Mouse (Mus musculus) myocyte (in vitro differentiated cells): ENCODE measurements around the gene Pdcd4.

Experiments used
- E2F4 ChIP-seq: IDR thresholded peaks from one replicate; pipeline ENCODE4 v1.6.1; 2011; ENCODE audit warnings: mild to moderate bottlenecking, control low read depth, moderate library complexity; ENCODE audit not compliant: insufficient read depth
- MAX ChIP-seq: IDR thresholded peaks from one replicate; pipeline ENCODE4 v1.6.1; 2011; ENCODE audit warnings: low read depth, mild to moderate bottlenecking, control low read depth
- MYOD1 ChIP-seq, 3 experiments: IDR thresholded peaks; one replicate each; pipeline ENCODE4 v1.6.1; 2011; ENCODE audit warnings: control low read depth in 2 of 3, low read depth in 2 of 3, mild to moderate bottlenecking in 2 of 3, moderate library complexity in 1 of 3; ENCODE audit not compliant: insufficient read length in 2 of 3, control insufficient read depth in 1 of 3
- POLR2A ChIP-seq: IDR thresholded peaks from one replicate; pipeline ENCODE4 v1.6.1; 2011; ENCODE audit warnings: low read depth, mild to moderate bottlenecking, control low read depth, moderate library complexity; ENCODE audit not compliant: insufficient read length
- REST ChIP-seq: IDR thresholded peaks from one replicate; pipeline ENCODE4 v1.6.1; 2011; ENCODE audit warnings: mild to moderate bottlenecking, control low read depth, moderate library complexity; ENCODE audit not compliant: insufficient read depth, insufficient read length
- USF1 ChIP-seq: IDR thresholded peaks from one replicate; pipeline ENCODE4 v1.6.1; 2011; ENCODE audit warnings: low read depth, mild to moderate bottlenecking, control low read depth, moderate library complexity

DNA sequence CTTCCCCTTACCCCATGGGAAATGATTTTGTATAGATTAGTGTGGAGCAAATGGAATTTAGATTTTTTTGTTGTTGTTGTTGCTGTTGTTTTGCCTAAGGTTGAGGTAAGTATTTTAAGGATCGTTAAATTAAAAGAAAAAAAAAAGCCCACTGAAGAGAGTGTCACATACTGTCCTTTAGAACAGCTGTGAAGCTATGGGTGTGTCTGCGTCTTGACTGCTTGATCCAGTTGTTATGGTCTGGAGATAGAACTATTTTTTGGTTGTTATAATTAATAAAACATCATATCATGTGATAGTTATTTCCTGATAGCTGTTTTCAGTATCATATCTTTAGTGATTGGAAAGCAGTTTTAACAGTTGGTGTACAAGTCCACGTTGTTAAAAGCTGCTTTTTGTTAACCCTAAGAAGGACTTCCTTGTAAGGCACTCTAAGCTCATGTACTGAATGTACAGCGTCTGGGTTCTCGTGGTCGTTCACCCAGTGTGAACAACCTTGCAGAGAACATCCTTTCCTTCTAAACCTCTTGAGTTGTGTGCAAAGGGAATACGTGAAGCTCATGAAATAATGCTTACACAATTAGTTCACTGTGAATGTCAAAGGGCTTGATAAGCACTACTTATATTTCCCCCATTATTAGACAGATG is 12.9 kb downstream of the Pdcd4 start:
- TF ChIP-seq MYOD1 (IDR thresholded peaks at IDR 0.05; ENCODE audit: control insufficient read depth in 1 of 3, insufficient read length in 2 of 3, low read depth in 2 of 3) (no peak), POLR2A (no peak), USF1 (no peak), E2F4 (no peak), MAX (no peak), REST (no peak)
